Mouse (Mus musculus): ENCODE data around the gene Ocm.

DNA sequence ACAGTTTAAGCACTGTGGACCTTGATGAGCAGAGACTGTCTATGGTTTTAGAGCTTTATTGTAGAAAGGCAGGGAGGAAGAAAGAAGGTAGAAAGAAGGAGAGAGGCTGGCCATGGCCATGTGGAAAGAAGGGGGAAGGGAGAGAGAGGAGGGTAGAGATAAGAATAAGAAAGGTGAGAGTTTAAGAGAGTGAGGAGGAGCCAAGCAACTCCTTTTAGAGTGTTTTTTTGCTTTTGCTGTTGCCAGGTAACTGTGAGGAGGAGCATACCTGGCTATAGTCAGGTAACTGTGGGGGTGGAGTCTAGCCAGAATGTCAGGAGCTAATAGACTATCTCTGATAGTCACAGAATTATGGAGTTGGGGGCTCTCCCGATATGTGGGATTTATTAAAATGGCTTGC is 43.6 kb upstream of the Ocm start:
- TF ChIP-seq CTCF (IDR thresholded peaks at IDR 0.05; ENCODE audit: borderline replicate concordance, insufficient read depth, low read depth, low read length) (no peak), POLR2A (IDR thresholded peaks at IDR 0.05; ENCODE audit: borderline replicate concordance, insufficient read depth, low read length) (no peak)

All from cerebellum, adult 2 months (tissue).